Mouse (Mus musculus) urinary bladder, postnatal 25 days (tissue): ENCODE data around the gene Uqcrc2.

Experiments used
- DNase-seq: peaks from one replicate; pipeline ENCODE4 v3.0.0; 2022; ENCODE audit warnings: low spot score

The Uqcrc2 gene

DNA sequence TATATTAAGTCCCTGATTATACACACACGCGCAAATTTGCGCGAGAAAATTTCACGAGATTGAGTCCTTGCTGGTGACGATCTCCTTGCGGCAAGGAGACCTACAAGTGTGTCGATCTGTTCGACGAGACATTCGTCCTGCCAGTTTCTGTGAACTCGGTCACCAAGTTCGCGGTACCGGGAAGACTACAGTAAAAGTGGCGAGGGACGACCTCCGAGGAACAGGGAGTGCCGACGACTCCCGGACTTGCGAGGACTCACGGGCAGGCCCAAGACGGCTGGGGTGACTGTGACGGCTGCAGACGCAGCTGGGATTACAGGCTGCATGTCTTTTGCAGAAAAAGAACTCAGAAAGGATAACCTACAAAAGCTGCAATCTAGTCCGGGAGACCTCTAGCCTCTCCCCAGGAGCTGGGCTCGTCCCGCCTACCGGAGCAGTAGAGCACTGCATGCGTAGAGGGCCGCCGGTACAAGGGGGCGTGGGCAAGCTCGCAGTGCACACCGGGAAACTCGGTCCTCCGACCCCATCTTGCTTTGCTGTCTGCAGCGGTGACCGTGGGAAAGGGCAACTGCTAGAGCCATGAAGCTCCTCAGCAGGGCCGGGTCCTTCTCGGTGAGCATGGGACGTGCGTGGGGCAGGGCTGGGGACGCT, at the start of gene Uqcrc2:
TSS of gene Uqcrc2 (plus strand) at position 466 of the 651 bp plus-strand sequence.
- peak; percentile 78 for DNase-seq

DNA sequence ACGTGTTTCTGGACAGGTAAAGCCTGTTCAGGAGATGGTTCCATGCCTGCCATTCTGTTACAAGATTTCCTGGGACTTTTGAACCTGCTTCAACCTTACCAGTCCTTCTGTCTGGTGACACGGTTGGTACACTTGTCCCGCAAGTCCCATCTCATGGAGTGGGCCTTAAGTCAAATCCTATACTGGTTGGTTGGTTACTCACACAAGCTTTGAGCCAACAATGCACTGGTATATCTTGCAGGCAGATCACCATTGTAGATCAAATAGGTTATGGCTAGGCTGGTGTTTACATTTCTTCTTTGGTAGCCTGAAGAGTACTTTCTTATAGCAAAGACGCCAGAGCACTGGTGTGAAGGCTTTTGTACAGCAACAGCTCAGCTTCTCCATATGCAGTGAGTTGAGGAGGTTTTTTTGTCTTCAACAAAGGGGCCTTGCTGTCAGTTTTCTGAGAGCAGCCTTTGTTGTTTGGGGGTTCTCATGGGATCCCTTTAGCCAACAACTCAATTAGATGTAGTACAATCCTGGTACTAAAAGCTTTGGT, 37.7 kb upstream of the Uqcrc2 start:
- no peak for DNase-seq

DNA sequence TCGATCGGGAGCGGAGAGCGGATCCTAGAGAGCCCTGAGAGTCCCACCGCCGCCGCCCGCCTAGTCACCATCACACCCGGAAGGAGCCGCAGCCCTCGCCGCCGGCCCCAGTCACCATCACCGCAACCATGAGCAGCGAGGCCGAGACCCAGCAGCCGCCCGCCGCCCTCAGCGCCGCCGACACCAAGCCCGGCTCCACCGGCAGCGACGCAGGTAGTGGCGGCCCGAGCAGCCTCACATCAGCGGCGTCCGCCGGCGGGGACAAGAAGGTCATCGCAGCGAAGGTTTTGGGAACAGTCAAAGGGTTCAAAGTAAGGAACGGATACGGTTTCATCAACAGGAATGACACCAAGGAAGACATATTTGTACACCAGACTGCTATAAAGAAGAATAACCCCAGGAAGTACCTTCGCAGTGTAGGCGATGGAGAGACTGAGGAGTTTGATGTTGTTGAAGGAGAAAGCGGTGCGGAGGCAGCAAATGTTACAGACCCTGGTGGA, 37.2 kb upstream of the Uqcrc2 start:
- peak; percentile 3 for DNase-seq

DNA sequence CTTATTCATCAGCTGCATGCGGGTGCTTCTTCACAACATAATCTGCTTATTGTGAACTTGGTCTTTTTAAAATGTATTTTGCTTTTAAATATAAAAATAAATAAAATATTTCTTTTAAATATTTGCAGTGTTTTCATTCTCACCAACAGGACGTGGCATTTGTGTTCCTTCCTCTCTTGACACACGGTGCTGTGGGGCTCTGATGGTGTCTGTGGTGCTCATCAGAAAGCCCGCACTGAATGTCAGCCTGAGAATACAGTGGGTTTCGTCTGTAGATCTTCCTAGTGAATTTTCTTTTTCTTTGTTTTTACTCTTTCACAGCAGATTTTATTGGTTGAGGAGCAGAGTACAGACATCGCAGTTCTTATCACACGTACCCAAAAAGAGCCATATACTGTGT, 36.6 kb upstream of the Uqcrc2 start:
- DNase-seq = no peak

DNA sequence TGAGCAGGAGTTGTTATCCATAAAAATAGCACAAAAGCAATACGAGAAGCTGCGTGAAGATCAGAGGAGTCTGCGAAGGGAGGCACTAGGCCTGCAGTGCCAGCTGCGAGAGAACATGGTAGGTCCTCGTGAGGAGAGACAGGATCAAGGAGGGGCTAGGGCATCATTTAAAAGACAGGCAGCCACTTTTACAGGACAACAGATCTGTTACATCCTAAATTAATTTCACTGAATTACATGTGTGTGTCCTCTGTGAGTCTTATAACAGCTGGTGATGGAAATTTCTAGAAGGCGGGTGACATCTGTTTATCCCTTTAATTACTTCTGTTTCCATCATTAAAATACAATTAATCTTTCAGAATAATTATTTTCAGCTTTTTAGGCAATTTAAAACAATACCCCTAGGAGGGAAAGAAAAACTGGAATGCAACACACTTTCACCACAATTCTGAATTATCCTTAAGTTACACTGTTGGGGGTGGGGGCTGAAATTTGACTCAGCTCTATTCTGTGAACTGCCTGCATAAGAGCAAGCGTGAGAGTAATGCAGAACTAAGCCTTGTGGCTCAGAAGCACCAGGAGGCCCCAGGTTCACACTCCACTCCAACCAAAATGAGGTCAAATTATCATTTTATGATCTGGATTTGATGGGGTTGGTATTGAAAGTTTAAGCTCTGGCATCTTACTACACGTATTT, 14.8 kb upstream of the Uqcrc2 start:
- DNase-seq = no peak

DNA sequence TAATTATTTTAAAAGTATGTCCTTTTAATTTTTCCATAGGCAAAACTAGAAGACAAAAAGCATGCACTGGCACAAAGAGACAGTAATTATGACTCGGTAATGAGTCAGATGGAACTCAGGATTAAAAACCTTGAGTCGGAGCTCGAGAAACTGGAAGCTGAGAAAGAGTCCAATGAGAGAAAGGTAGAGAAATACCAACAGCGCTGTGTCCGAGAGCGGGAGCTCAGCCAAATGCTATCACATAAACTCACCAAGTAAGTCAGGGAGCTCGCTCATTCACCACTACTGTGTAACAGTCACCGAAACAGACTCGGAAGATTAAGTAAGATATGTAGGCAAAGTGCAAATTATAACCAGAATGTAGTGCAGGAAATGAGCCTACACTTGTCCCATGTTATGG, 14.1 kb upstream of the Uqcrc2 start:
- no peak for DNase-seq

DNA sequence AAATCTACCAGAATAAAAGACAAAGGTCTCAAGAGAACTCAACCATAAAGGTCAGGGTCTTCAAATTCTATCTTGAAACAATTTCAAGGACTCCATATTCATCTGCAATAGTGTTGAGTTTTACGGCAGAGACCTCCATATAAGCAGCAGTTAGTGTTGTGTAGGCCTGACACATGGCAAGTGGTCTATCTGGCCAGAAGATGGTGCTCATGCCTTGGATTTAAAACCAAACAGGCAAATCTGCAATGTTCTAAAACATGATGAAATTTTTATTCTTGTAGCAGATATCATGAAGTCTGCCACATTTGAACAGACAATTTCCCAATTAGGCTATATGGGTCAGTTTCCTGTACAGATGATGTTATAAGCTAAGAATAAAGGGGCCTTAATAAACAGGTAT, 2.5 kb upstream of the Uqcrc2 start:
- DNase-seq = no peak

DNA sequence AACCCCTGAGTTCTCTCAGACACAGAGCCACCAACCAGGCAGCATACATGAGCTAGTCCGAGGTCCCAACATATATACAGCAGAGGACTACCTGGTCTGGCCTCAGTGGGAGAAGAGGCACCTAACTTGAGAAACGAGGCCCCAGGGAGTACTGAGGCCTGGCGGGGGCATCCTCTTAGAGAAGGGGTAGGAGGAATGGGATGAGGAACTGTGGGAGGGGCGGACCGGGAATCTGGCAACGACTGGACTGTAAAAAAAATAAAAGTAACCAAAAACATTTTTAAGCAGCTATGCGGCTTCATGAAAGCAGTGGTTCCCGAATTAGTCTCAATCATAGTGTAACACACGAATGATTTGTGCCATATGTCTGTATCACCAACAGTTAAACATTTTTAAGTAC, 675 bp upstream of the Uqcrc2 start:
- DNase-seq = no peak

DNA sequence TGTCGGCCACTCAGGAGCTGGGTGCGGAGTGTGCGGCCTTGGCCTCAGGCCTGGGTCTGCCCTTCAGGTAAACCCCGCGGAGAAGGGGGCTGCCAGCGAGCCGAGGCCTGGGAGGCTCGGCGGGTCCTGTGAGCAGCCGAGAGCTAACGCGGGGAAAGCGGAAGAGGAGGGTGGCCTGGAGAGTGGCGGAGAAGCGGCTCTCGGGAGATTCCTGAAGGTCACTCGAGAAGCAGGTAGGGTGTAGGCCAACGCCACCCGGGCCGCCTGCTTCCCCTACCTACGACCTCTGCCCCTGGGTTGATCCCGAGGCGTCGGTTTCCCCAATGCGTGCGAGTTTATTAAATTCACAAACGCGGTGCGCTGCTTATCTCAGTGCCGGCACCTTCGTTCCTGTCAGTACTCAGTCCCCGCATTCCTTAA, 396 bp downstream of the Uqcrc2 start:
- no peak for DNase-seq

DNA sequence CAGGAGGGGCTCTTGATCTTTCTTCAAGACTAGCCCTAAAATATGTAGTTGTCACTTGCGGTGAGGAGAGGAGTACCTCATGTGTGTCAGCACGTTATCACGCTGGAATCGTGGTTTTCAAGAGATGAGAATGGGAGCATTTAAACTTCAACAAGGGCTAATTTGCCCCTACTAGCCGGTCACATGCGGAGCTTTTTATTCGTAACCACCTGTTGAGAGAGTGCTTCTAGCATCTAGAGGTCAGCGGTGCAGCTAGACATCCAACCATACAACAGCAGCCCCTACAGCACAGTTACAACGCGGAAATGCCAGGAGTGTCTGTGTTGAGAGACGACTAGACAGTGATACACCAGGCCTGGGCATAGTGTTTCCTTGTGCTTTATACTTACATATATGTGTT, 845 bp downstream of the Uqcrc2 start:
- no peak for DNase-seq

DNA sequence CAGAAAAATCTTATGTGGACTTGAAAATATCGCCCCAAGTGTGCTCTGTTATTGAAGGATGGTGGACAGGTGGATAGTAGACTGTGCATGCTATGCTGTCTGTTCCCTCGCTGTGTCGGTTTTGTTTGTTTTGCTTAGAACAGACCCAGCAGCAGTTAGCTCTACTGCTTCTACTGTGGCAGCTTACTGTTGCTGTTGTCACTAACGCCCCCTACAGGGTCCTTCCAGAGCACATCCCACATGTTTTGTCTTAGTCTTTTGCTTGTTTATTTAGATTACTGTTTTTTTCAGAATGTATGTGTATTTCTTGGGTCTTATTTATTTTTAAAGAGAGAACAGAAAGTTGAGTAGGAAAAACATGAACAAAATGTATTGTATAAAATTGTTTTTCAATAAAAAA, 8.2 kb downstream of the Uqcrc2 start:
- no peak for DNase-seq

DNA sequence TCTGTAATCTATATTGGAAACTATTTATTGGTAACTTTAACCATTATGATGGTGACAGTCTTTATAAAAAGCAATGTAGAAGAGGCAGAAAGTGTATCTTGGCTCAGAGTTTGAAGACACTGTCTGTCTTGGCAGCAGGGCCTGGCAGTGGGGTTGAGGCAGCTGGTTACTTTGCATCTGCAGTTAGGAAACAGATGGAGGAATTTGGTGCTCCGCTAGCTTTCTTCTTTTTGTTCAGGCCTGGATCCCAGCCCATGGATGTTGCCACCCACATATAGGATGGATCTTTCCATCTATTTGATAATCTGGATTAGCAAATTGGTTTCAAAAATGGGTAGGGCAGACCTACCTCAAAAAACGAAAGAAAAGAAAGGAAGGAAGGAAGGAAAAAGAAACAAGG, 12.9 kb downstream of the Uqcrc2 start:
- DNase-seq = no peak

DNA sequence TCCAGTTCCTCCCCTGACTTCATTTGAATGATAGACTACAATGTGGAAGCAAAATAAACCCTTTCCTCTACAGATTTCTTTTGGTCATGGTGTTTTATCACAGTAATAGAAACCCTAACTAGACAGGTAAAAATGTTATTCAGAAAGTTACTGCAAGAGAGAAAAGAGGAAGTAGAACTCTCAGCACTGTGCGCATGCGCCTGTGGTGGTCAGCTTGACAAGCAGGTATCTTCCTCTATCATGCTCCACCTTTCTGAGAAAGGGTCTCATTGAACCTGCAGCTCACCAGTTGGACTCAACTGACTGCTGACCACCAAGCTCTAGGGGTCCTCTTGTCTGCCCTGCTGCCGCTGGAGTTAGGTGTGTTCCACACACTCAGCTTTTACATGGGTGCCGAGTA, 27.1 kb downstream of the Uqcrc2 start:
- no peak for DNase-seq

DNA sequence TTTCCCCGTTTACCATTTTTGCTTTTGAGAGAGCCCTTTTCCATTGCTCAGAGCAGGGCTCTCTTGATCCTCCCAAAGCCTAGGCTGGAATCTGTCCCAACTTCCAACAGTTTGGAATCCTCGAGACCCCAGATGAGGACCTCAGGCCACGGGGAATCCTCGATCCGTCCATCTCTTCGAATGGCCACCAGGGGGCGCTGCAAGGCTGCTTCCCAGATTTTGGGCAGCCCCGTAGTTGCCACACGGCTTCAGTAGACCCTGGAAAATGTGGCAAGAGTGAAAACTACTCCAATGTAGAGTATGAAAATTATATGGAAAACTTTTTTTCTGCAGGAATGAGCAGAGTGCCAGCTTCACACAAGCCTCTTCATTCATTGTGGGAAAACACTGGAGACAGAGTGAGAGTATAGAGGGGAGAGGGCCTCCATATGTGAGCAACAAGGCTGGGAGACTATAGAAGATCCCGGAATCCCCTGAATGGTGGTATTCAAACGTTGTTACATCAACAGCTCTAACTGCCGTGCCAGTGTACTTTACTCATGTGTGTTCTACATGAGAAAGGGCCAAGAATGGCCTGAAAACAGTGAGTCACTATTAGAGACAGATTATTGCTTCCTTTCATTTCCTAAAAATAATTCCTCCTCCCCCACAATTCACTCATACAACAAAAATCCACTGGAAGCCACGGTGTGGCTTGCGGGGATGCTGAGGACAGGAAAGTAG, 35.3 kb downstream of the Uqcrc2 start, which contains the start of gene Pdzd9:
TSS of gene Pdzd9 (minus strand) at position 191 of the 723 bp plus-strand sequence.
- DNase-seq = peak; percentile 77

DNA sequence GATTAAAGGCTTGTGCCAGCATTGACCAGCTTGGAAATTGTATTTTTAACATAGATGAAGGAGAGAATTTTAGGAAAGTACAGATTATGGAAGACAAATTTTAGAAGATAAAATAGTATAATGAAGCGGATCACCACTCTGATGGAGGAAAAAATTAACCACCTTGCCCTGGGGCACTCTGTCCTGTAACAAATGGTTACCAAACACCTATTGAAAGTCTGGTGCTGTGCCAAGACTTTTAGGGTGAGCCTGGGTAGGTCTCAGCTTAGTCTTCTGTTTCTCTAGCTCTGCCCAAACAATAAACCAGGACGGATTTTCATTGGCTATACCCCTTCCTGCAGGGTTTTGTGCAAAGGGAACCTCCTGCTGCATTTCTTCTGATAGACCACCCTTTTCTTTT, 36.3 kb downstream of the Uqcrc2 start:
- no peak for DNase-seq

DNA sequence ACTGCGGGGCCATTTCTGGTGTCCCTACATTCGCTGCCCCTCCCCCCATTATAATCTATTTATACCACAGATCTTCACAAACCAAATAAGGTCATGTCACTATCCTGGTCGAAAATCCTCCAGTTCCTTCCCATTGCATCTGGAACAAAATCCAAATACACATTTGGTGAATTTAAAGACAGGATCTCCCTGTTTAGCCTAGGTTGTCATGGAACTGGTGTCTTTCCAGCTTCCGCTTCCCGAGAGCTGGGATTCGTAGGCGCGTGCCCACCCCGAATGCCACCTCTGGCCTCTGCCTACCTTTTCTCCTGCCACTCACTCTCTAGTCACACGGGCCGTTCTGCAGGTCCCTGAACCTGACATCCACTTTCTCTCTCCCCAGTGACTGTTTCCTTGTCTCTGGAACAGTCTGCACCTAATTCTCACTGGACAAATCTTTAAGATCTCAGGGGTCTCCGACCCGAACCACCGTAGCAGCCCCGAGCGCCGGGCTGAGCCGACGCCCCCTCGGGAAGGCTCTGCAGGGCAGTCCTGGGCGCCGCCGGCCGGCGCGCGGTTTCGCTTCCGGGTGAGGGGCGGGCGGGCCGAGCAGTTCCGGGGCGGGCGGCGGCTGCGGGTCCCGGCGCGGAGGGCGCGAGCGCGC, 42.1 kb downstream of the Uqcrc2 start, which contains the start of gene Mosmo:
TSS of gene Mosmo (plus strand) at position 618 of the 643 bp plus-strand sequence.
- DNase-seq = peak; percentile 74

DNA sequence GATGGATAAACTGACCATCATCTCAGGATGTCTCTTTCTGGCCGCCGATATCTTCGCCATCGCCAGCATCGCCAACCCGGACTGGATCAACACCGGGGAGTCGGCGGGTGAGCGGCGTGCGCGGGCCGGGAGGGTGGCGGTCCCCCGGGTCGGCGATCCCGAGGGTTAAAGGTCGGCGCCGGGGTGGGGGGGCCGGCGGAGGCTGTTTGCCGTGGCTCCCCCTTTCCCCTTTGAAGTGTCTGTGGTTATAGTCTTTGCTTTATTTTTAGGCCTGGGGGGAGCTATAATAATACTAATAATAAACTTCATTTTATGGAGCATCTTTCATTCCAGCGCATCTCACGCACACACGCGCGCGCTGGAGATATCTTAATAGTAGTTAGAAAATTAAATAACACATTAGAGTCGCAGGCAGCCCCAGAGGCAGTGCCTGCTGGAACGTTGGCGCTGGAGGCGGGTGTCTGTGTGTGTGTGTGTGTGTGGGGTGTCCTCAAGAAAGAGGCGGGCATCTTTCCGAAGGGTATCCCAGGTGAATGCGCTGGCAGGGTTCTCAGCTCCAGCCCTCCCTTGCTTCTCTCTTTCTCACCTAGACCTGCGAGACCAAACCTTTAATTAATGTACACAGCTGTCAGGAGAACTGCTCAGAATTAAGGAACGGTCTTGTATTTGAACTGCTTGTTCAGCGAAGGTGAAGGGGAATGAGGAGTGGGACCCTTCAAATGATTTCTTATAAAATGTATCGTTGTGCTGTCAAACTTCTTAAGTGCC, 43.0 kb downstream of the Uqcrc2 start:
- peak; percentile 46 for DNase-seq

DNA sequence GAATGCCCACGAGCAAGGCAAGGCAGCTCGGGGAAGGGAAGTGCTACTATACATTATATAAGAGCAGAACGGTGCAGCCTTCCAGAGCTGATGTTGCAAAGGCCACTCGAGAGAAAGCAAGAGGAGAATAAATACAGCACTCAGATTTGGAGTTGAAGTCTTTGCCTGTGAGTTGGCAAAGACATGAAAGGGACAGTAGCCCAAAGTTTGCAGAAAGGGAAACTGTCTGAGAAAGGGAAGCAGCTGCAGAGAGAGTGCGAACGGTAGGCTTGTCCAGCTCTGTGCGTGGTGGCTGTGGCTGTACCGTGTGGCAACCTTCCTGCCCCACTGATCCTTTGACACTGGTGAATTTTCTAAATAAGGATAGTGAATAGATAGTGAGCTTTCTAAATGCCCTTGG, 44.0 kb downstream of the Uqcrc2 start:
- no peak for DNase-seq

DNA sequence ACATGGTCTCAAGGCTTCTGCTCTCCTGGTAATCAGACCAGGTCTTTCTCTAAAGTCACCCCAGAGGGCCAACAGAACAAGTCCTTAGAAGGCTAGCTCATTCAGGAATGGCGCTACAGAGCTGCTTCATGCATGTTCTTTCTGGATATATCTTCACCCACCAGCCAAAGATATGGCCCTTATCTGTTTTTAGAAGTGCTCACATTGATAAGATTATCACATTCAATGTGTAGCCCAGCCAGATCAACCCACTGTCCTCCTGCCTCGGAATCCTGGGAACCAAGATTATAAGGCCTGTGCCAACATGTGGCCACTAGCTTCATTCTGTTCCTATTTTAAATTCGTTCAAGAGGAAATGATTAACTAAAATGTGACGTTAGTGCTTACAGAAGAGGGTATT, 47.0 kb downstream of the Uqcrc2 start:
- DNase-seq = no peak

DNA sequence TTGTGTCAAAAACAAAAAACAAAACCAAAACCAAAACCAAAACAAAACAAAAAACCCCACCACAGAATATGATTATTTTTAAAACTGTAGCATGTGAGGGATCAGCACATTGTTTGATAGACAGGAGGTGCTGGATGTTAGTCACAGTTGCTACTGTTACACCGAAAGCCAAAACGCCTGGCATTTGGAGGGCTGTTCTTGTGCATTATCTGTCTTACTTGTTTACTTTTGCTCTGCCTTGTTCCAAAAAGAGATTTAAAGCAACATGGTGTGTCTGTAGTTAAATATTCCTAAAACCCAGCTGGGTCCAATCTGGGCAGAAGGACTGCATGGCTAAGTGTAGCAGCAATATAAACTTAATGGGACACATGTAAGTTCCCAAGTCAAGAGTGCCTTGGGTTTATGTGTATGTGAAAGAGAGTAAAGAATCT, 49.8 kb downstream of the Uqcrc2 start:
- DNase-seq = no peak

DNA sequence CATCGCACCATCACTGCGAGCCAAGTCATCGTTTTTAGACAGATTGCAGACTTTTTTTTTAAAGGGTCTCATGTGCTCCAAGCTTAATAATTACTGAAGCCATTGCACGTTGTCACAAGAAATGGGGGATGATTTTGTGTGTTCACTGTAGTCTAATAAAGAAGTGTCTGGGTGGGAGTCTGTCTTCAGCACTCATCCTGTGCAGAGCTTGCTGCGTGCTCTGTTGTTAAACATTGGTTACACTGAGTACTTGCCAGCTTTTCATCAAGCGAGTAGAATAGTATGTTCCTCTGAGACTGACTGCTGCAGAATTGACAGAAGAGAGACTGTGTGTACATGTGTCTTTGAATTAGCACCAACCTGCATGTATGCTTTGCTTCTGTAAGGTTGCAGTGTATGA, 50.3 kb downstream of the Uqcrc2 start:
- DNase-seq = no peak
